Mouse (Mus musculus): ENCODE results near the gene Tmem14c. TPM values are rescaled to one million over a fixed set of nuclear protein-coding genes. Genes with fewer than 3 reads are reported as not detected.
"Not testable (repeated sequence)": the region's sequence is repeated elsewhere in the genome, so short reads cannot be mapped to it uniquely, and the experiment has no call there.

Gene Tmem14c
- polyA plus RNA-seq, 1 experiment from 2014 or later: 224 TPM

DNA sequence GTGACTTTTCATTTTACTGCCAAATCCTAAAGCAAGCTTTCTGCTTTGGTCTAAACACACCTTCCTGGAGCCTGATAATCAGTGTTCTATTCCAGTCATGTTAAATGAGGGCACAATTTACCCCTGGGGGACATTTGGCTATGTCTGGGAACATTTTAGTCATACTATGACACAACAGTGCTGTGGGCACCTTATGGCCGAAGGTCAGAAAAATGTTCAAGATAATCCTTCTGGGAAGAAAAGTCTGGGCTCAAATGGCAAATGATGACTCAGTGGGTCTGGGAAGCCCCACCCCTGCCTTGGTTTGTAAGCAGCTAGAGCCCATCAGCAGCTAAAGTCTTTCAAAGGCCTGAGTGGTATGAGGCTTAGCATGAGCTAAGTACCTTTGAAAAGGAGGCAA is 33.3 kb upstream of the Tmem14c start:
- WGBS: 86% methylated on average over 1 of the region's 1 CpGs
- H3K9ac ChIP-seq (replicated peaks; ENCODE audit: low read length): no peak overlapping the region

GRCm38 (mm10) chr13:40986081-40986480 is 30.0 kb upstream of the Tmem14c start:
- WGBS: 88% methylated on average over 5 of the region's 5 CpGs
- H3K4me3 ChIP-seq (ENCODE audit: low read length): no peak overlapping the region
- H3K36me3 ChIP-seq (ENCODE audit: insufficient read depth, low read length): no peaks in the 10 kb centered on the region
- no peak overlapping the region for H3K4me2 ChIP-seq (replicated peaks; ENCODE audit: low read depth, low read length)
- no peak overlapping the region for H3K9ac ChIP-seq (replicated peaks; ENCODE audit: low read length)
- no peaks in the 10 kb centered on the region for H3K27me3 ChIP-seq (ENCODE audit: insufficient read depth, low read length)
- H3K4me1 ChIP-seq (ENCODE audit: insufficient read depth, low read length): no peaks in the 10 kb centered on the region
- H3K9me3 ChIP-seq (ENCODE audit: low read length): no peaks in the 10 kb centered on the region
- ATAC-seq (ENCODE audit: low FRiP score, low TSS enrichment): no peak
- H3K27ac ChIP-seq (ENCODE audit: low read length): no peak overlapping the region

More for the DNA sequence above, 33.3 kb upstream of the Tmem14c start:
- H3K4me1 ChIP-seq (ENCODE audit: insufficient read depth, low read length): no peaks in the 10 kb centered on the region
- no peaks in the 10 kb centered on the region for H3K36me3 ChIP-seq (ENCODE audit: insufficient read depth, low read length)
- H3K27me3 ChIP-seq (ENCODE audit: insufficient read depth, low read length): no peaks in the 10 kb centered on the region
- no peak overlapping the region for H3K4me2 ChIP-seq (replicated peaks; ENCODE audit: low read depth, low read length)
- no peak for ATAC-seq (ENCODE audit: low FRiP score, low TSS enrichment)
- H3K27ac ChIP-seq (ENCODE audit: low read length): no peak overlapping the region
- H3K4me3 ChIP-seq (ENCODE audit: low read length): no peak overlapping the region
- H3K9me3 ChIP-seq (ENCODE audit: low read length): no peaks in the 10 kb centered on the region

DNA sequence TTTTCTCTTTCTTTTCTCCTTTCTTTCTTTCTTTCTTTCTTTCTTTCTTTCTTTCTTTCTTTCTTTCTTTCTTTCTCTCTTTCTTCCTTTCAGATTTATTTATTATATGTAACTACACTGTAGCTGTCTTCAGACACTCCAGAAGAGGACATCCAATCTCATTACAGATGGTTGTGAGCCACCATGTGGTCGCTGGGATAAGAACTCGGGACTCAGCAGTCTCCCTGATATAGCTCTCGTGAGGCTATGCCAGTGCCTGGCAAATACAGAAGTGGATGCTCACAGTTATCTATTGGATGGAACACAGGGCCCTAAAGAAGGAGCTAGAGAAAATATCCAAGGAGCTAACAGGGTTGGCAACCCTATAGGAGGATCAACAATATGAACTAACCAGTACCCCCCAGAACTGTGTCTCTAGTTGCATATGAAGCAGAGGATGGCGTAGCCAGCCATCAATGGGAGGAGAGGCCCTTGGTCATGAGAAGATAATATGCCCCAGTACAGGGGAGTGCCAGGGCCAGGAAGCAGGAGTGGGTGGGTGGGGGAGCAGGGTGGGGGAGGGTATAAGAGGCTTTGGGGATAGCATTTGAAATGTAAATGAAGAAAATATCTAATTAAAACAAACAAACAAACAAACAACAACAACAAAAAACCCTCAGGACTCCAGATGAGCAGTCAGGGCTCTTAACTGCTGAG is 28.3 kb upstream of the Tmem14c start:
- H3K4me3 ChIP-seq (ENCODE audit: low read length); H3K27me3 ChIP-seq (ENCODE audit: insufficient read depth, low read length); H3K4me1 ChIP-seq (ENCODE audit: insufficient read depth, low read length); ATAC-seq (ENCODE audit: low FRiP score, low TSS enrichment); H3K27ac ChIP-seq (ENCODE audit: low read length); H3K9me3 ChIP-seq (ENCODE audit: low read length); H3K36me3 ChIP-seq (ENCODE audit: insufficient read depth, low read length); H3K4me2 ChIP-seq (replicated peaks; ENCODE audit: low read depth, low read length); H3K9ac ChIP-seq (replicated peaks; ENCODE audit: low read length): not testable (repeated sequence)
- 63% methylated on average over 4 of the region's 4 CpGs for WGBS

GRCm38 (mm10) chr13:40988418-40988817 is 27.7 kb upstream of the Tmem14c start:
- H3K9ac ChIP-seq (replicated peaks; ENCODE audit: low read length): no peak overlapping the region
- no peaks in the 10 kb centered on the region for H3K4me1 ChIP-seq (ENCODE audit: insufficient read depth, low read length)
- H3K36me3 ChIP-seq (ENCODE audit: insufficient read depth, low read length): no peaks in the 10 kb centered on the region
- H3K4me2 ChIP-seq (replicated peaks; ENCODE audit: low read depth, low read length): no peak overlapping the region
- no peak for ATAC-seq (ENCODE audit: low FRiP score, low TSS enrichment)
- no peaks in the 10 kb centered on the region for H3K27me3 ChIP-seq (ENCODE audit: insufficient read depth, low read length)
- H3K27ac ChIP-seq (ENCODE audit: low read length): no peak overlapping the region
- no peak overlapping the region for H3K4me3 ChIP-seq (ENCODE audit: low read length)
- 53% methylated on average over 2 of the region's 2 CpGs for WGBS
- no peaks in the 10 kb centered on the region for H3K9me3 ChIP-seq (ENCODE audit: low read length)

- Histone ChIP-seq H3K27ac (ENCODE audit: low read length) (peak overlapping the region; percentile 76), H3K27me3 (ENCODE audit: insufficient read depth, low read length) (no peaks in the 10 kb centered on the region), H3K9ac (replicated peaks; ENCODE audit: low read length) (peak overlapping the region; percentile 3; the same call in 1 of the 2 replicates), H3K4me3 (ENCODE audit: low read length) (0 out of 2 replicates have a peak overlapping the region, but pooled peaks have one; percentile 4), H3K4me1 (ENCODE audit: insufficient read depth, low read length) (peaks cover 9% of the 10 kb centered on the region; the same call in 1 of the 2 replicates), H3K4me2 (replicated peaks; ENCODE audit: low read depth, low read length) (peak overlapping the region; percentile 26; the same call in 1 of the 2 replicates), H3K36me3 (ENCODE audit: insufficient read depth, low read length) (no peaks in the 10 kb centered on the region), H3K9me3 (ENCODE audit: low read length) (no peaks in the 10 kb centered on the region)
- peak; percentile 77 for ATAC-seq (ENCODE audit: low FRiP score, low TSS enrichment)
- WGBS: 8% methylated on average over 8 of the region's 8 CpGs
Observed at GRCm38 (mm10) chr13:40994487-40995263, 21.4 kb upstream of the Tmem14c start.

- H3K36me3 ChIP-seq (ENCODE audit: insufficient read depth, low read length); H3K4me2 ChIP-seq (replicated peaks; ENCODE audit: low read depth, low read length); H3K9ac ChIP-seq (replicated peaks; ENCODE audit: low read length); ATAC-seq (ENCODE audit: low FRiP score, low TSS enrichment); H3K4me3 ChIP-seq (ENCODE audit: low read length); H3K9me3 ChIP-seq (ENCODE audit: low read length); H3K27me3 ChIP-seq (ENCODE audit: insufficient read depth, low read length); H3K27ac ChIP-seq (ENCODE audit: low read length): not testable (repeated sequence)
- 92% methylated on average over 5 of the region's 5 CpGs for WGBS
- peaks cover 21% of the 10 kb centered on the region; the same call in 1 of the 2 replicates for H3K4me1 ChIP-seq (ENCODE audit: insufficient read depth, low read length)
Observed at GRCm38 (mm10) chr13:40998537-40998936, 17.6 kb upstream of the Tmem14c start.

DNA sequence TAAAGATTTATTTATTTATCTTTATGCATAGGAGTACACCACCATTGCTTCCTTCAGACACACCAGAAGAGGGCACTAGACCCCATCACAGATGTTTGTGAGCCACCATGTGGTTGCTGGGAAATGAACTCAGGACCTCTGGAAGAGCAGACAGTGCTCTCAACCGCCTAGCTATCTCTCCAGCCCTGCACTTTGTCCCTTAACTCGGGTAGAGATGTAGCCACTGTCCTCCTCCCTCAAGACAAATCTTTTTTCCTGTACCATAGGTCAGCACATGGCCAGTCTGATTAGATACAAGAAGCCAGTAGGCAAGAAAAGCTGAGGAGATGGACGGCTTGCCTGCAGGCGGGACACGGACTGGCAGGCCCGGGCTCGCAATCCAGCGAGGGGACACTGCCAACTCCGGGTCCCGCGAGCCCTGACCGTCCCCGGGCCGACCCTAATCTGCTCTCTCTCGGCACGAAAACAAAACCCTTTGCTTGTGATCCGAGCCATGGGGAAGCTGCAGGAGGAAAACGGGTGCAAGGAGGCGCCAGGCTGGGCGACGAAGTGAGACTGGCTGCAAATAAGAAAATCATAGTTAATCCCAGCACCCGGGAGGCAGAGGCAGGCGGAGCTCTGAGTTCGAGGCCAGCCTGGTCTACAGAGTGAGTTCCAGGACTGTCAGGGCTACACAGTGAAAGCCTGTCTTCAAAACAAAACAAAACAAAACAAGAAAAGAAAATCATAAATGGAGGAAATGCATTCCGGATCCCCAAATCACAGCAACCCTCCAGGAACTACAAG is 15.8 kb upstream of the Tmem14c start:
- ATAC-seq (ENCODE audit: low FRiP score, low TSS enrichment): peak; percentile 49
- under 1% methylated on average over 25 of the region's 25 CpGs for WGBS
- Histone ChIP-seq H3K27me3 (ENCODE audit: insufficient read depth, low read length) (no peaks in the 10 kb centered on the region), H3K9ac (replicated peaks; ENCODE audit: low read length) (peak overlapping the region; percentile 90), H3K4me3 (ENCODE audit: low read length) (peak overlapping the region; percentile 86), H3K27ac (ENCODE audit: low read length) (peak overlapping the region; percentile 99), H3K4me2 (replicated peaks; ENCODE audit: low read depth, low read length) (peak overlapping the region; percentile 77), H3K9me3 (ENCODE audit: low read length) (no peaks in the 10 kb centered on the region), H3K4me1 (ENCODE audit: insufficient read depth, low read length) (peaks cover 16% of the 10 kb centered on the region; the same call in 1 of the 2 replicates), H3K36me3 (ENCODE audit: insufficient read depth, low read length) (peaks cover 4% of the 10 kb centered on the region)

DNA sequence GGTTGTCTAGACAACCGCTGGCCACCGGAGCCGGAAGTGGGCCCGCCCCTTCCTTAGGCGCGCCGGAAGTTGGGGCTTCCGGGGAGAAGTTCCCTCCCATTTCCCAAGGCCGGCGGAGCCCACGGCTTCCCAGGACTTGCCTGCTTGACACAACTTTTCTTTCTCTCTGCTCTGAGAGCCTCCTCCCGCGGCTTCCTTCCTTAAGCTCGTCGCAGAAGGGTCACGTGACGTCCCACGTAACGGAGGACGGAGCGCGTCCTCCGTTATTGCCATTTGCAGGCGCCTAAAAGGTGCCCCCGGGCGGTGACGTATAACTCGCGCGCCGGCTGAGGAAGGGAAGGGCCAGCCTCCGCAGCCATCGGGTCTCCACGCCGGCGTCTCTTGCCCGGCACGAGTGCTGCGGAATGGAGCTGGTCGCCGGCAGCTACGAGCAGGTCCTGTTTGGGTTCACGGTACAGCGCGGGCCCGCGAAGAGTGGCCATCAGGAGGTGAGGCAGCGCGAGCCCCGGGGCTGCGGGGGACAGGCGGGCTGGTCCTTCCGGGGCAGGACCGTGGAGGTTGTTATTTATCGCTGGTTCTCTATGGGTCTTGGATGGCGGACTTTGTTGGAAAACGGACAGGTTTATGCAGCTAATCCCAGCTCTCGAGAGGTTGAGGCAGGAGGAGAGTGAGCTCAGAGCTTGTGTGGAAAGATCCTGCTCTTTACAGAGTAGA is 15.0 kb upstream of the Tmem14c start, which contains the start of gene Pak1ip1:
TSS of gene Pak1ip1 (plus strand) at position 98 of the 714 bp plus-strand sequence.
- ATAC-seq (ENCODE audit: low FRiP score, low TSS enrichment): peak; percentile 97
- Histone ChIP-seq H3K4me1 (ENCODE audit: insufficient read depth, low read length) (peaks cover 16% of the 10 kb centered on the region; the same call in 1 of the 2 replicates), H3K36me3 (ENCODE audit: insufficient read depth, low read length) (peaks cover 11% of the 10 kb centered on the region), H3K27ac (ENCODE audit: low read length) (peak within 1 kb of the TSS; percentile 99), H3K9ac (replicated peaks; ENCODE audit: low read length) (peak within 1 kb of the TSS; percentile 90), H3K4me2 (replicated peaks; ENCODE audit: low read depth, low read length) (peak within 1 kb of the TSS; percentile 77), H3K27me3 (ENCODE audit: insufficient read depth, low read length) (no peaks in the 10 kb centered on the region), H3K4me3 (ENCODE audit: low read length) (peak within 1 kb of the TSS; percentile 86), H3K9me3 (ENCODE audit: low read length) (no peaks in the 10 kb centered on the region)
- under 1% methylated on average over 58 of the region's 58 CpGs for whole genome bisulfite sequencing

DNA sequence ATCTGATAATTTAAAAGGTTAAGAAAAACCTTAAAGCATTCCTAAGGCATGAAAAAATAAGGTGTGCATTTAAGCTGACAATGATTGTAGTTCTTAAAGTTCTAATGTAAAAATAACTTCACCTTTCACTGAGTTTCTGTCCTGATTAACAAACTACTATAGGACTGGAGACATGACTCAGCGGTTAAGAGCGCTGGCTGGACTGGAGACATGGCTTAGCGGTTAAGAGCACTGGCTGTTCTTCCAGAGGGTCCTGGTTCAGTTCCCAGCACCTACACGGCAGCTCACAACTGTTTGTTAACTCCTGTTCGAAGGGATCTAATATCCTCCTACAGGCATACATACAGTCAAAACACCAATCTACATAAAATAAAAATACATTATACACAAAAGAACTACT is 14.1 kb upstream of the Tmem14c start:
- H3K4me2 ChIP-seq (replicated peaks; ENCODE audit: low read depth, low read length): peak overlapping the region; percentile 77
- H3K4me3 ChIP-seq (ENCODE audit: low read length): peak overlapping the region; percentile 31
- no peak for ATAC-seq (ENCODE audit: low FRiP score, low TSS enrichment)
- no peaks in the 10 kb centered on the region for H3K27me3 ChIP-seq (ENCODE audit: insufficient read depth, low read length)
- peaks cover 16% of the 10 kb centered on the region; the same call in 1 of the 2 replicates for H3K4me1 ChIP-seq (ENCODE audit: insufficient read depth, low read length)
- WGBS: 86% methylated on average over 5 of the region's 5 CpGs
- H3K36me3 ChIP-seq (ENCODE audit: insufficient read depth, low read length): peaks cover 15% of the 10 kb centered on the region
- no peak overlapping the region for H3K27ac ChIP-seq (ENCODE audit: low read length)
- no peak overlapping the region for H3K9ac ChIP-seq (replicated peaks; ENCODE audit: low read length)
- no peaks in the 10 kb centered on the region for H3K9me3 ChIP-seq (ENCODE audit: low read length)
